Mouse (Mus musculus) hindbrain, embryonic 13.5 days (tissue): ENCODE measurements around the gene Lactbl1. TPM values are rescaled to one million over a fixed set of nuclear protein-coding genes. Genes with fewer than 3 reads are reported as not detected.

Experiments used
- ATAC-seq: fragments of 200-750 bp; cut with Nextera tagmentation; 2 replicates; pipeline ENCODE4 v1.8.0; 2017; ENCODE audit warnings: moderate TSS enrichment; ENCODE audit not compliant: low FRiP score
- H3K27ac ChIP-seq: fragments of 300-500 bp; sonication (generic); 2 replicates; pipeline ENCODE4 v1.5.1; 2015; ENCODE audit warnings: inconsistent platforms, mild to moderate bottlenecking, moderate library complexity
- H3K27me3 ChIP-seq: fragments of 300-500 bp; sonication (generic); 2 replicates; pipeline ENCODE4 v1.6.1; 2015; ENCODE audit warnings: mild to moderate bottlenecking, inconsistent platforms
- H3K36me3 ChIP-seq: fragments of 300-500 bp; sonication (generic); 2 replicates; pipeline ENCODE4 v1.6.1; 2015; ENCODE audit warnings: mild to moderate bottlenecking, inconsistent platforms
- H3K4me1 ChIP-seq: fragments of 300-500 bp; sonication (generic); replicated peaks from 2 replicates; pipeline ENCODE4 v1.6.1; 2015; ENCODE audit warnings: inconsistent platforms
- H3K4me2 ChIP-seq: fragments of 300-500 bp; sonication (generic); 2 replicates; pipeline ENCODE4 v1.6.1; 2015; ENCODE audit warnings: inconsistent platforms, mild to moderate bottlenecking, moderate library complexity
- H3K4me3 ChIP-seq: fragments of 300-500 bp; sonication (generic); 2 replicates; pipeline ENCODE4 v1.5.1; 2015; ENCODE audit warnings: mild to moderate bottlenecking, inconsistent platforms
- H3K9ac ChIP-seq: fragments of 300-500 bp; sonication (generic); 2 replicates; pipeline ENCODE4 v1.6.1; 2015; ENCODE audit warnings: mild to moderate bottlenecking, inconsistent platforms
- H3K9me3 ChIP-seq: fragments of 300-500 bp; sonication (generic); 2 replicates; pipeline ENCODE4 v1.6.1; 2016; ENCODE audit warnings: inconsistent platforms
- WGBS: fragments of 180-500 bp; shearing (Covaris S2); methylation state at CpG from one replicate; pipeline ENCODE4 v1.1.7; 2015; 5-methylcytosine and 5-hydroxymethylcytosine counted together
- polyA plus RNA-seq: library from polyadenylated mRNA; unstranded; fragments of >200 nt; fragmentation: Nextera tagmentation; extraction: Ambion mirVana; gene quantifications from 2 replicates; pipeline ENCODE4 v1.2.1, GENCODE M21; 2015

Gene Lactbl1
- polyA plus RNA-seq, 1 experiment from 2014 or later: not detected

DNA sequence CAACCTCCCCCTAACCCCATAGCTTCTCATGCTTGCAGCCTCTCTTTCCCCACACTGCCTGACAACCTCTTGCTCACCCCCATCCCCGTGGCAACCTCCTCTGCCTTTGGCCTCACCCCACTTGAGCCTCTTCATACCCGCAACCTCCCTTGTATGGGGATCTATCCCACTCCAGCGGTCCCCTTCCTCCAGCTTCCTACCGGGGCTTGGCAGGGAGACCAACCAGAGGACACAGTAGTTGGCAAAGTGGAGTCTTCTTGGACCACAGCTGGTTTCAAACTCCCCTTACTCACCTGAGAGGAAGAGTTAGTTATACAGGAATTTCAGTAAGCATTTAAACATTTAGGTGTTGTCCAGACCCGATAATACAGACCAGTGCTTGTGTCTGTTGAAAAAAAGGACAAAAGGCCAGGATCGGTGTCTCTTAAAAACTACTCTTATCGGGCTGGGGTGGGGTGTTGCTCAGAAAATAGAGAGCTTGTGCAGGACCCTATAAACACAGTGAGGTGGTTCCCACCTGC lies 15.9 kb downstream of the Lactbl1 start:
- Histone ChIP-seq H3K36me3 (no peaks in the 10 kb centered on the region), H3K9me3 (no peaks in the 10 kb centered on the region), H3K9ac (peak overlapping the region; percentile 55; the same call in 1 of the 2 replicates), H3K4me3 (no peak overlapping the region), H3K4me1 (peaks cover 22% of the 10 kb centered on the region), H3K27me3 (peaks cover 41% of the 10 kb centered on the region), H3K27ac (no peak overlapping the region), H3K4me2 (peak overlapping the region; percentile 79)
- WGBS: 31% methylated on average over 7 of the region's 7 CpGs
- no peak for ATAC-seq

- H3K9ac ChIP-seq: peak overlapping the region; percentile 55
- H3K27ac ChIP-seq: no peak overlapping the region; the same call in 1 of the 2 replicates
- H3K9me3 ChIP-seq: no peaks in the 10 kb centered on the region
- H3K4me3 ChIP-seq: no peak overlapping the region
- peaks cover 41% of the 10 kb centered on the region for H3K27me3 ChIP-seq
- WGBS: 4% methylated on average over 10 of the region's 10 CpGs
- peak overlapping the region; percentile 79 for H3K4me2 ChIP-seq
- H3K36me3 ChIP-seq: no peaks in the 10 kb centered on the region
- peaks cover 22% of the 10 kb centered on the region for H3K4me1 ChIP-seq
- no peak for ATAC-seq
Observed at GRCm38 (mm10) chr4:136638890-136639289, 16.5 kb downstream of the Lactbl1 start.

GRCm38 (mm10) chr4:136648922-136649479 lies 26.6 kb downstream of the Lactbl1 start:
- H3K27ac ChIP-seq: no peak overlapping the region
- no peak for ATAC-seq
- H3K27me3 ChIP-seq: no peaks in the 10 kb centered on the region
- peaks cover 5% of the 10 kb centered on the region; the same call in 1 of the 2 replicates for H3K36me3 ChIP-seq
- peaks cover 30% of the 10 kb centered on the region for H3K4me1 ChIP-seq
- 0 out of 2 replicates have a peak overlapping the region, but pooled peaks have one; percentile 53 for H3K9ac ChIP-seq
- no peak overlapping the region for H3K4me3 ChIP-seq
- peaks cover 7% of the 10 kb centered on the region; the same call in 1 of the 2 replicates for H3K9me3 ChIP-seq
- no peak overlapping the region for H3K4me2 ChIP-seq
- WGBS: 19% methylated on average over 11 of the region's 11 CpGs

DNA sequence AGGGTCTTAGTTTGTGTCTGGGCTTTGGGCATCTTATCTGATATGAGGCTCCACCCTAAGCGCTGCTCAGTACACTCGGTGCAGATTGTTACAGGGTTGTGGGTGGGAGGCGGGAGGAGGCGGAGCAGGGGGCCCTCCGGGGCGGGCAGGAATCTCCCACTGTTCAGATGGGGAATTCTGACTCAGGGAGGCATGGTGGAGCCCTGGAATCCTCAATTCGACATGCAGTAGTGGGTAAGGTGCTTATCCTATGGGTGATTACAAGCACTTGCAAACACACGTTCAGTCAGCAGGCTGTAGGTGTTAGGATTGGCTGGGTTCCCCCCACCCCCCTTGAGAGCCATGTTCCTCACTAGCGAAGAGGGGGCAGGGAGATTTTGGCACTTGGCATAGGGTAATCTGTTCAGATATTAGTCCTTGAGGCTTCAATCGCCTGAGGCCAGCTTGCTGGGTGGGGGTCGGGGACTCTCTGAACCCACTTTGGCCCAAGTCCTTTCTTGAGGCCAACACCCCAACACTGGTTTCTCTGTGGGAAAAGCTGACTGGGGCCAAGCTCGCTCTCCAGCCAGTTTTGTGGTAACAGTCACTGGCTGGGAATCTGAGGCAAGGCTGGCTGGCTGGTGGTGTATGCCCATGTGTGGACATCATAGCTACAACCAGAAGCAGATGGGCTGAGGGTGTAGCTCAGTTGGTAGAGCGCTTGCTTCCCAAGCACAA lies 27.2 kb downstream of the Lactbl1 start:
- no peak for ATAC-seq
- Histone ChIP-seq H3K4me2 (no peak overlapping the region), H3K27ac (no peak overlapping the region)

GRCm38 (mm10) chr4:136650261-136650660 lies 27.8 kb downstream of the Lactbl1 start:
- ATAC-seq: no peak
- no peak overlapping the region for H3K27ac ChIP-seq
- WGBS: 81% methylated on average over 8 of the region's 8 CpGs

More for the DNA sequence above, 27.2 kb downstream of the Lactbl1 start:
- 44% methylated on average over 13 of the region's 13 CpGs for WGBS
- H3K36me3 ChIP-seq: peaks cover 12% of the 10 kb centered on the region
- H3K27me3 ChIP-seq: no peaks in the 10 kb centered on the region
- 0 out of 2 replicates have a peak overlapping the region, but pooled peaks have one; percentile 53 for H3K9ac ChIP-seq
- H3K4me3 ChIP-seq: no peak overlapping the region
- peaks cover 7% of the 10 kb centered on the region; the same call in 1 of the 2 replicates for H3K9me3 ChIP-seq
- peaks cover 30% of the 10 kb centered on the region for H3K4me1 ChIP-seq

DNA sequence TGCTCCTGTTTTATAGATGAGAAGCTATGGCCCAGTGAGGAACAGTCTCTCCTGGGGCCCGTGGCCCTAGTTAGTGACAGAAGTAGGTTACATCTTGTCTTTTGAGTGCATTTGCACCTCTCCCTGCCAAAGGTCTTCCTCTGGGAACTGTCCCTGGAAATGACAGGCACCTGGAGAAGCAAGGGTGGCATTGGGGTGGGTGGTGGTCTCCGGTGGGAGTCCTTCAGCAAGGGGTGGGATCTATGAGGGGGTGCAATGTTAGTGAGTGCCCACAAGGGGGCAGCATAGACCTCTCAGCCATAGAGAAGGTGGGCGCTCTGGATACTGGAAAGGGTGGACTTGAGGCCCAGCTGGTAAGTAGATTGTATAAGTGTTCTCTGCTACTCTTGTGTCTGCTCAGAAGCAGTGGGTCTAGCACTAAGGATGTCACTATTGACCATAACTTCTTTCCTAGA lies 29.0 kb downstream of the Lactbl1 start:
- 0 out of 2 replicates have a peak, but pooled peaks have one; percentile 27 for ATAC-seq
- WGBS: 56% methylated on average over 3 of the region's 3 CpGs
- Histone ChIP-seq H3K4me3 (no peak overlapping the region), H3K9ac (no peak overlapping the region), H3K36me3 (peaks cover 29% of the 10 kb centered on the region), H3K27ac (peak overlapping the region; percentile 80; the same call in 1 of the 2 replicates), H3K4me2 (no peak overlapping the region), H3K9me3 (peaks cover 7% of the 10 kb centered on the region; the same call in 1 of the 2 replicates), H3K27me3 (no peaks in the 10 kb centered on the region), H3K4me1 (peaks cover 30% of the 10 kb centered on the region)

More at GRCm38 (mm10) chr4:136650261-136650660, 27.8 kb downstream of the Lactbl1 start:
- no peak overlapping the region for H3K4me3 ChIP-seq
- H3K4me1 ChIP-seq: peaks cover 30% of the 10 kb centered on the region
- no peaks in the 10 kb centered on the region for H3K27me3 ChIP-seq
- H3K36me3 ChIP-seq: peaks cover 18% of the 10 kb centered on the region
- peaks cover 7% of the 10 kb centered on the region; the same call in 1 of the 2 replicates for H3K9me3 ChIP-seq
- H3K4me2 ChIP-seq: no peak overlapping the region
- no peak overlapping the region for H3K9ac ChIP-seq

- peaks cover 3% of the 10 kb centered on the region; the same call in 1 of the 2 replicates for H3K9me3 ChIP-seq
- 60% methylated on average over 13 of the region's 13 CpGs for WGBS
- peaks cover 35% of the 10 kb centered on the region for H3K36me3 ChIP-seq
- H3K4me1 ChIP-seq: peaks cover 30% of the 10 kb centered on the region
- no peak overlapping the region for H3K4me3 ChIP-seq
- H3K27ac ChIP-seq: peak overlapping the region; percentile 80
- ATAC-seq: peak; percentile 30
- peak overlapping the region; percentile 40; the same call in 1 of the 2 replicates for H3K9ac ChIP-seq
- H3K27me3 ChIP-seq: no peaks in the 10 kb centered on the region
- H3K4me2 ChIP-seq: no peak overlapping the region
Observed at GRCm38 (mm10) chr4:136651882-136652527, 29.6 kb downstream of the Lactbl1 start.

DNA sequence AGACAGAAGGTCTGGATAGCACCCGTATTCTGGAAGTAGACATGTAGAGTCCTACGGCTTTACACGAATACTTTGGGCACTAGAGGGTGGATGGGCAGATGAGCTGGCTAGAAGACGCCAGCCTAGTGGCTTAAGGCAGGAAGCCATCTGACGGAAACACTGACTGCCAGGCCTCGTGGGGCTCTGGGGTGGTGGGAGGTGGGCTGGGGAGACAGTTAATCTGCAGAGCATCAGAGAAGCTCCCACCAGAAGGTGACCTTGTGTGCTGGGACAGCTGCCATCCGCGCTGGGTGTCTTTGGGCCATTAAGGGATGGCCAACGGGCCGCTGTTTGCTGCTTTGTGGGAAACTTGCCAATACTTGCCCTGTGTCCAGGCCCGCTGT lies 30.1 kb downstream of the Lactbl1 start:
- H3K4me2 ChIP-seq: no peak overlapping the region
- H3K36me3 ChIP-seq: peaks cover 41% of the 10 kb centered on the region
- 72% methylated on average over 11 of the region's 11 CpGs for WGBS
- H3K4me3 ChIP-seq: no peak overlapping the region
- peak; percentile 14; the same call in 1 of the 2 replicates for ATAC-seq
- H3K4me1 ChIP-seq: peaks cover 30% of the 10 kb centered on the region
- H3K9me3 ChIP-seq: no peaks in the 10 kb centered on the region
- no peaks in the 10 kb centered on the region for H3K27me3 ChIP-seq
- peak overlapping the region; percentile 80 for H3K27ac ChIP-seq
- peak overlapping the region; percentile 40 for H3K9ac ChIP-seq

- Histone ChIP-seq H3K4me2 (no peak overlapping the region), H3K4me1 (peaks cover 30% of the 10 kb centered on the region), H3K9me3 (no peaks in the 10 kb centered on the region), H3K9ac (peak overlapping the region; percentile 40), H3K36me3 (peaks cover 45% of the 10 kb centered on the region), H3K27ac (peak overlapping the region; percentile 80), H3K4me3 (no peak overlapping the region), H3K27me3 (no peaks in the 10 kb centered on the region)
- no peak for ATAC-seq
- 71% methylated on average over 6 of the region's 6 CpGs for WGBS
Observed at GRCm38 (mm10) chr4:136653019-136653418, 30.6 kb downstream of the Lactbl1 start.

GRCm38 (mm10) chr4:136653692-136654234 lies 31.3 kb downstream of the Lactbl1 start:
- Histone ChIP-seq H3K27me3 (no peaks in the 10 kb centered on the region), H3K9ac (no peak overlapping the region), H3K4me1 (peaks cover 30% of the 10 kb centered on the region), H3K4me2 (no peak overlapping the region), H3K36me3 (peaks cover 52% of the 10 kb centered on the region), H3K4me3 (no peak overlapping the region), H3K27ac (0 out of 2 replicates have a peak overlapping the region, but pooled peaks have one; percentile 80), H3K9me3 (no peaks in the 10 kb centered on the region)
- ATAC-seq: no peak
- WGBS: 93% methylated on average over 10 of the region's 10 CpGs

DNA sequence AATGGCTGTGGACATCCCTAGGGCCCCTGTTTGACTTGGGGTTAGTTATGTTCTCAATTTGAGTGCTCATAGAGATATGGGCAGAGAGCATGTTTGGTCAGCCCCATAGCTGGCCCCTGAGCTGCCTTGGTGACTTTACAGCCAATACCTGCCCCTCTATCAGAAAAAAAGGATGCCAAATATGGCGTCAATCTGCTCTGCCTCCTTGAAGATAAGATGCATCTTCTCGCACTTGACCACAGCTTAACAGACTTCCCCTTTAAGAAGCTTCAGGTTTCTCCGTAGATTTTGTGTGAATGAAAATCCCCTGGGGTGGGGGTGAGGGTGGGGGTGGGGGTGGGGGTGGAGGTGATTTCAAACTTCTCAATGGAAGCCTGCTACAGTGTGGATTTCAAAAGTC lies 35.5 kb downstream of the Lactbl1 start:
- no peaks in the 10 kb centered on the region for H3K27me3 ChIP-seq
- no peak for ATAC-seq
- H3K36me3 ChIP-seq: peaks cover 84% of the 10 kb centered on the region
- WGBS: 88% methylated on average over 3 of the region's 3 CpGs
- H3K4me2 ChIP-seq: no peak overlapping the region
- H3K27ac ChIP-seq: no peak overlapping the region
- no peak overlapping the region for H3K4me3 ChIP-seq
- no peak overlapping the region for H3K9ac ChIP-seq
- H3K9me3 ChIP-seq: no peaks in the 10 kb centered on the region
- peaks cover 9% of the 10 kb centered on the region for H3K4me1 ChIP-seq
